Mouse (Mus musculus) hindbrain, embryonic 11.5 days (tissue): ENCODE measurements at regions not wholly inside any gene's neighbourhood (a gene's known extent, or its start where the extent isn't known, plus 50 kb on each side); places are given as distances from the start of the nearest gene placed in this dataset.

Experiments used
- ATAC-seq: fragments of 200-750 bp; cut with Nextera tagmentation; 2 replicates; pipeline ENCODE4 v1.8.0; 2017; ENCODE audit warnings: mild to moderate bottlenecking, moderate TSS enrichment, moderate library complexity; ENCODE audit not compliant: low FRiP score
- DNase-seq: peaks from one replicate; pipeline ENCODE4 v3.0.0-alpha.2; 2015; ENCODE audit warnings: low spot score
- H3K27ac ChIP-seq: fragments of 300-500 bp; sonication (generic); 2 replicates; pipeline ENCODE4 v1.5.1; 2014; ENCODE audit warnings: mild to moderate bottlenecking, low read depth, low read length
- H3K27me3 ChIP-seq: fragments of 300-500 bp; sonication (generic); 2 replicates; pipeline ENCODE4 v1.6.1; 2014; ENCODE audit warnings: mild to moderate bottlenecking, low read length, moderate library complexity, mixed read lengths; ENCODE audit not compliant: control insufficient read depth, insufficient read depth
- H3K36me3 ChIP-seq: fragments of 300-500 bp; sonication (generic); 2 replicates; pipeline ENCODE4 v1.6.1; 2014; ENCODE audit warnings: mild to moderate bottlenecking, low read length, moderate library complexity, mixed read lengths; ENCODE audit not compliant: control insufficient read depth, insufficient read depth
- H3K4me1 ChIP-seq: fragments of 300-500 bp; sonication (generic); replicated peaks from 2 replicates; pipeline ENCODE4 v1.6.1; 2014; ENCODE audit warnings: low read length, mixed read lengths; ENCODE audit not compliant: control insufficient read depth, insufficient read depth
- H3K4me2 ChIP-seq: fragments of 300-500 bp; sonication (generic); replicated peaks from 2 replicates; pipeline ENCODE4 v1.6.1; 2014; ENCODE audit warnings: mild to moderate bottlenecking, low read depth, low read length
- H3K4me3 ChIP-seq: fragments of 300-500 bp; sonication (generic); 2 replicates; pipeline ENCODE4 v1.5.1; 2014; ENCODE audit warnings: low read depth, low read length
- H3K9ac ChIP-seq: fragments of 300-500 bp; sonication (generic); 2 replicates; pipeline ENCODE4 v1.6.1; 2014; ENCODE audit warnings: low read depth, low read length
- H3K9me3 ChIP-seq: fragments of 300-500 bp; sonication (generic); 2 replicates; pipeline ENCODE4 v1.6.1; 2016; ENCODE audit warnings: low read length; ENCODE audit not compliant: control insufficient read depth
- WGBS: fragments of 180-500 bp; shearing (Covaris S2); extraction: QIAGEN DNeasy Blood & Tissue Kit; methylation state at CpG from one replicate; pipeline ENCODE4 v1.1.7; 2014; 5-methylcytosine and 5-hydroxymethylcytosine counted together

DNA sequence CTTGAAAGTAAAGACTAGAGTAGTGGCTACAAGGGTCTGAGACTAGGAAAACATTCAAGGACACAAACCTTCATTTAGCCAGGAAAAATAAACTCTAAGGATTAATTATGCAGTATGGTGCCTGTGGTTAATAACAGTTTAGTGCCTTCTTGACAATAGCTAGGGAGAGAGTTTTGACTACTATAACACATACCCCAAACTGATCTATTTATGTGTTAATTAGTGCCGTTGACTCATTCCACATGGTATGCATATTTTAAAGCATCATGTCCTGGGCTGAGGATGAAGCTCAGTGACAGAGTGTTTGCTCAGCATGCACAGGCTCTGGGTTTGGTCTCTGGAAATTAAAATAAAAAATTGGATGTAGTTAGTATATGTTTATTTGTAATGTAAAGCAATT lies 399.8 kb downstream of the Cdk5rap2 start:
- no peaks in the 10 kb centered on the region for H3K27me3 ChIP-seq
- H3K4me3 ChIP-seq = no peak overlapping the region
- DNase-seq (no peak), ATAC-seq (no peak)
- H3K36me3 ChIP-seq = no peaks in the 10 kb centered on the region
- H3K9ac ChIP-seq = no peak overlapping the region
- no peak overlapping the region for H3K27ac ChIP-seq
- no peaks in the 10 kb centered on the region for H3K9me3 ChIP-seq
- H3K4me1 ChIP-seq = no peaks in the 10 kb centered on the region
- H3K4me2 ChIP-seq = no peak overlapping the region
- WGBS = 65% methylated on average over 1 of the region's 1 CpGs

DNA sequence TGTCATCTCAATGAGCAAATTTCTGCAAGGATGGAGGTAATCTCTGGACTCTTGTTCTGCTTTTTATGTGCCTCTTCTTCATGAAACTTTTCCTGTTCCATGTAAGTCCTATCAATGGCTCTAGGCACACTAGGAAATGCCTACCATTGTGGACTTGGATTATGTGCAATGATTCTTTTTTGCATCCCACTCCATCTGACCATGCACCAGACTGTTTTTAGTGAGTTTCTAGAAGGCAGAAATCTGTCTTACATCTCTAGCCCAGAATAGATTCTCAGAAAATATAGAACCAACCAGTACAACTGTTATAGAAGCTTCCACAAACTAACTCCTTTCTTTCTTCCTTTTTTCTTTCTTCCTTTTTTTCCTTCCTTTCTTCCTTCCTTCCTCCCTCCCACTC lies 405.3 kb downstream of the Cdk5rap2 start:
- Histone ChIP-seq H3K4me1 (no peaks in the 10 kb centered on the region), H3K36me3 (no peaks in the 10 kb centered on the region), H3K27me3 (no peaks in the 10 kb centered on the region), H3K4me2 (no peak overlapping the region), H3K9me3 (no peaks in the 10 kb centered on the region), H3K9ac (no peak overlapping the region), H3K4me3 (no peak overlapping the region), H3K27ac (no peak overlapping the region)
- DNase-seq (no peak), ATAC-seq (no peak)

DNA sequence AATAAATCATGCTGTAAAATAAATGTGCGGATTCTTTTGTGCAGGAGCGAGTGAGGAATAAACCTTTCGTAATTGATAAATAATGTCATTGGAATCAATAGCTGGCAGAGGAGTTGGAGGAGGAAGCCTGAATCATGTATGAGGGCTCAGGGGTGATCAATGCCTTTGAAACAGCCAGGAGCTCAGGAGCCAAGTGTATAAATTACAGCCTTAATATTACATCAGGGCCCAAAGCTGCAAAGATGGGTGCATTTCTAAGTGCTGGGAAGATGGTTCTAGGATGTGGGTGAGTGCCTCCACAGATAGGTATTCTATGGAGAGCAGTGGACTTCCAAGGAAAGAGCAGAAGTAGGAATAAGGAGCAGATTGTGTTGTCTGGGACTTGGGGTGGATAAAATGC lies 417.0 kb downstream of the Cdk5rap2 start:
- Histone ChIP-seq H3K4me2 (no peak overlapping the region), H3K4me1 (no peaks in the 10 kb centered on the region), H3K36me3 (no peaks in the 10 kb centered on the region), H3K4me3 (no peak overlapping the region), H3K9ac (no peak overlapping the region), H3K27me3 (no peaks in the 10 kb centered on the region), H3K9me3 (no peaks in the 10 kb centered on the region), H3K27ac (no peak overlapping the region)
- ATAC-seq = 0 out of 2 replicates have a peak, but pooled peaks have one; percentile 33
- no peak for DNase-seq
- 81% methylated on average over 3 of the region's 3 CpGs for WGBS

DNA sequence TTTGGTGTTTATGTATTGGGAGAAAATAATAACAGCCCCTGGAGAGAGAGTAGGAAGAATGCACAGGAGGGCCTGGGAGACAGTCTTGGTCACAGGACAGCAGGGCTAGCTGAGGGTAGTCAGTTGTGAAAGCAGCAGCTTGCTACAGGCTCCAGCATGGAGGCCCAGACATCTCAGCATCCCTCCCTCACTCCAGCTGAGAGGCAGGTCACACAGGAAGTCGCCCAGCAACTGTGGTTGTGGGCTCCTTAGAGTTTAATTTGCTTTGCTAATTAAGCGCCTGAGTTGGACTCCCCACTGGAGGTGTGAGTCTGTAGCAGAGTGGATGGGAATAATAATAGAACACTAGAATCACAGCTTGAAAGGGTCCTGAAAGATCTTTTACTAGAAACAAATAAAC lies 436.0 kb downstream of the Cdk5rap2 start:
- no peak for DNase-seq
- WGBS = 32% methylated on average over 2 of the region's 2 CpGs

DNA sequence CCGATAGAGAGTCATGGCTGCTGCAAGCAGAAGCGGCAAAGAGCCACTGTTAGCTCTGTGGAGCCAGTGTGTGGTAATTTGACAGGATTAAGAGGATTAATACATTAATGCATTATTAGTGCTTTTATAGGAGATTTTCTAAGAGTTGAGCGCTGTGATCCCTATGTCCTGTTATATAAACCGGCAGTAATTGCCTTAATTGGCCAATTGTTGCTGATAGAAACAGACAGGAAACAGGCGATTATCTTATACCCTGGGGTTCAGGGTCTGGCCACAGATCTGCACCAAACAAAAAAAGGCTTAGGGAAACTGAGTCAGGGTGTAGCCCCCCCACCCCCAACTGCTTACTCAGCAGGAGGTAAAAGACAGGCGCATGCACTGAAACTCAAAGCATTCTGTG lies 436.7 kb downstream of the Cdk5rap2 start:
- H3K4me2 ChIP-seq = no peak overlapping the region
- no peaks in the 10 kb centered on the region for H3K27me3 ChIP-seq
- no peak for DNase-seq
- no peaks in the 10 kb centered on the region for H3K4me1 ChIP-seq
- no peak overlapping the region for H3K9ac ChIP-seq
- H3K27ac ChIP-seq = no peak overlapping the region
- H3K4me3 ChIP-seq = no peak overlapping the region
- no peaks in the 10 kb centered on the region for H3K9me3 ChIP-seq
- no peaks in the 10 kb centered on the region for H3K36me3 ChIP-seq
- 80% methylated on average over 6 of the region's 6 CpGs for WGBS
- no peak for ATAC-seq

More for the DNA sequence above, 436.0 kb downstream of the Cdk5rap2 start:
- Histone ChIP-seq H3K4me1 (no peaks in the 10 kb centered on the region), H3K27me3 (no peaks in the 10 kb centered on the region), H3K27ac (no peak overlapping the region), H3K4me3 (no peak overlapping the region), H3K9me3 (no peaks in the 10 kb centered on the region), H3K9ac (no peak overlapping the region), H3K36me3 (no peaks in the 10 kb centered on the region), H3K4me2 (no peak overlapping the region)
- ATAC-seq = no peak

DNA sequence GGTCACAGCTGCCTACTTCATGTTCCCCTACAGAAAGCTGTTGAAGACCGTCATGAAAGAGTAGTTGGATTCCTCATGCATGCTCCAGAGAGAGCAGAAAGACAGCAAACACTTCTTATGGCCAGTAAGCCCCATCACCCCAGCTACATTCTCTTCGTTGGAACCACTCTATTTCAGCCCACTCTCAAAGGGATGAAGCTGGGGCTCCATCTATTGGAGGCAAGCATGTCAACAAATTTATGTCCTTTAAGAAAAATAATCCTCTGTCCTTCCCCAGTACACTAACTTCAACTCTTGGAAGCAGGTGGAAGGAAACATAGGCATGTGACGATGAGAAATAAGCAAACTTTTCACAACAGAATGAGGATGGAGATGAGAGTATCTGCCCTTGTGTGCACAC lies 438.5 kb downstream of the Cdk5rap2 start:
- Histone ChIP-seq H3K9me3 (no peaks in the 10 kb centered on the region), H3K9ac (no peak overlapping the region), H3K4me1 (no peaks in the 10 kb centered on the region), H3K27ac (no peak overlapping the region), H3K4me2 (no peak overlapping the region), H3K4me3 (no peak overlapping the region), H3K27me3 (no peaks in the 10 kb centered on the region), H3K36me3 (no peaks in the 10 kb centered on the region)
- ATAC-seq = no peak
- 83% methylated on average over 3 of the region's 3 CpGs for WGBS
- no peak for DNase-seq

DNA sequence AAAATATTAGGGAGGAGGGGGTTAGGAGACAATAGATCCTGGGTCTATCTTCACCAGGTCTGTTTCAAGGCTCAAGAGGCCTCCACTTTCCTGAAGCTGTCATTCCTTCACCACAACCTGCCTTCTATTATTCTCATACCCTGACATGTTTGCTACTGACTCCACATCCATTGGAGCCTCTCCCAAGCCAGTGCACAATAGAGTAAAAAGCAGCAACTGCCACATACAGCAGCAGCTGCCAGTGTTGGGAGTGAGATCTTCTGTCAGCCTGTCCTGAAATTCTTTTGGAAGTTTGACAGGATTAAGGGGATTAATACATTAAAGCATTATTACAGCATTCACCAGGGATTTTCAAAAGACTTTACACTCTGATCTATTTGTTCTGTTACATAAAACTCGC lies 441.8 kb downstream of the Cdk5rap2 start:
- no peaks in the 10 kb centered on the region for H3K27me3 ChIP-seq
- no peak for ATAC-seq

More for the DNA sequence above, 441.8 kb downstream of the Cdk5rap2 start:
- no peaks in the 10 kb centered on the region for H3K4me1 ChIP-seq
- no peak overlapping the region for H3K9ac ChIP-seq
- H3K4me3 ChIP-seq = no peak overlapping the region
- no peak for DNase-seq
- no peak overlapping the region for H3K27ac ChIP-seq
- no peaks in the 10 kb centered on the region for H3K9me3 ChIP-seq
- no peaks in the 10 kb centered on the region for H3K36me3 ChIP-seq
- H3K4me2 ChIP-seq = no peak overlapping the region
- 89% methylated on average over 1 of the region's 1 CpGs for WGBS
